Mouse (Mus musculus) kidney, adult 2 months (tissue): ENCODE measurements at regions not wholly inside any gene's neighbourhood (a gene's known extent, or its start where the extent isn't known, plus 50 kb on each side); places are given as distances from the start of the nearest gene placed in this dataset.

Experiments
- CTCF ChIP-seq: fragments of 200-500 bp; conservative IDR thresholded peaks from 2 replicates; pipeline ENCODE4 v1.5.1; 2011; ENCODE audit warnings: low read depth, mild to moderate bottlenecking, control low read depth, low read length, moderate library complexity, mixed read lengths; ENCODE audit not compliant: insufficient read depth, insufficient read length
- POLR2A ChIP-seq: fragments of 200-500 bp; IDR thresholded peaks from one replicate; pipeline ENCODE4 v1.6.1; 2011; ENCODE audit warnings: low read depth, low read length, control low read depth

DNA sequence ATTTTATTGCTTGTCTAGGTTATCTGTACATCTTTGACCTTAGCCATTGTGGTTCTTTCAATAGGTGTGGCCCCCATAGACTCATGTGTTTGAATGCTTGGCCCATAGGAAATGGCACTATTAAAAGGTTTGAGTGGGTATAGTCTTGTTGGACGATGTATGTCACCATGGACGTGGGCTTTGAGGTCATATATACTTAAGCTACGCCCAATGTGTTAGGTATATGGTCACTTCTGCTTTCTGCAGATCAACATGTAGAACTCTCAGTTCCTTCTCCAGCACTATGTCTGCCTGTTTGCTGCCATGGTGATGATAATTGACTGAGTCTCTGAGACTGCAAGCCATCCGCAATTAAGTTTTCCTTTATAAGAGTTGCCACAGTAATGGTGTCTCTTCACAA is 366.8 kb downstream of the Epha4 start:
- TF ChIP-seq POLR2A (no peak), CTCF (no peak)
